Mouse (Mus musculus) limb, embryonic 15.5 days (tissue): ENCODE results near the gene Cntnap1. TPM values are rescaled to one million over a fixed set of nuclear protein-coding genes. Genes with fewer than 3 reads are reported as not detected.
"Not testable (repeated sequence)": the region's sequence is repeated elsewhere in the genome, so short reads cannot be mapped to it uniquely, and the experiment has no call there.

Source experiments
- ATAC-seq: fragments of 200-750 bp; cut with Nextera tagmentation; 2 replicates; pipeline ENCODE4 v1.8.0; 2017; ENCODE audit warnings: low read depth, moderate TSS enrichment; ENCODE audit not compliant: insufficient number of reproducible peaks, low FRiP score, low TSS enrichment
- H3K27ac ChIP-seq: fragments of 300-500 bp; sonication (generic); 2 replicates; pipeline ENCODE4 v1.5.1; 2015; ENCODE audit warnings: moderate library complexity, mild to moderate bottlenecking, inconsistent platforms
- H3K27me3 ChIP-seq: fragments of 300-500 bp; sonication (generic); 2 replicates; pipeline ENCODE4 v1.6.1; 2015; ENCODE audit warnings: inconsistent platforms
- H3K36me3 ChIP-seq: fragments of 300-500 bp; sonication (generic); 2 replicates; pipeline ENCODE4 v1.6.1; 2015; ENCODE audit warnings: inconsistent platforms
- H3K4me1 ChIP-seq: fragments of 300-500 bp; sonication (generic); 2 replicates; pipeline ENCODE4 v1.6.1; 2015; ENCODE audit warnings: inconsistent platforms
- H3K4me2 ChIP-seq: fragments of 300-500 bp; sonication (generic); 2 replicates; pipeline ENCODE4 v1.6.1; 2015; ENCODE audit warnings: mild to moderate bottlenecking, inconsistent platforms
- H3K4me3 ChIP-seq: fragments of 300-500 bp; sonication (generic); 2 replicates; pipeline ENCODE4 v1.5.1; 2015; ENCODE audit warnings: mild to moderate bottlenecking, inconsistent platforms
- H3K9ac ChIP-seq: fragments of 300-500 bp; sonication (generic); 2 replicates; pipeline ENCODE4 v1.6.1; 2015; ENCODE audit warnings: inconsistent platforms
- H3K9me3 ChIP-seq: fragments of 300-500 bp; sonication (generic); 2 replicates; pipeline ENCODE4 v1.6.1; 2016; ENCODE audit warnings: inconsistent platforms
- WGBS: fragments of 180-500 bp; shearing (Covaris S2); methylation state at CpG from one replicate; pipeline ENCODE4 v1.1.7; 2015; 5-methylcytosine and 5-hydroxymethylcytosine counted together
- polyA plus RNA-seq: library from polyadenylated mRNA; unstranded; fragments of >200 nt; fragmentation: Nextera tagmentation; extraction: Ambion mirVana; gene quantifications from 2 replicates; pipeline ENCODE4 v1.2.1, GENCODE M21; 2015

Gene Cntnap1
- polyA plus RNA-seq = 1.2 and 1.4 TPM in 2 replicates

- H3K9me3 ChIP-seq = no peaks in the 10 kb centered on the region
- peaks cover 27% of the 10 kb centered on the region for H3K36me3 ChIP-seq
- peak within 1 kb of the TSS; percentile 89 for H3K4me2 ChIP-seq
- H3K9ac ChIP-seq = peak within 1 kb of the TSS; percentile 68
- no peak for ATAC-seq
- peak within 1 kb of the TSS; percentile 73 for H3K4me3 ChIP-seq
- peak within 1 kb of the TSS; percentile 82 for H3K27ac ChIP-seq
- peaks cover 69% of the 10 kb centered on the region for H3K4me1 ChIP-seq
- peaks cover 67% of the 10 kb centered on the region for H3K27me3 ChIP-seq
- WGBS = under 1% methylated on average over 35 of the region's 35 CpGs
Observed at GRCm38 (mm10) chr11:101170354-101170810, at the start of gene Cntnap1. Cntnap1 (plus strand) TSS chr11:101170523.

GRCm38 (mm10) chr11:101120545-101121188 is 49.7 kb upstream of the Cntnap1 start:
- H3K4me1 ChIP-seq = peaks cover 24% of the 10 kb centered on the region
- no peaks in the 10 kb centered on the region for H3K27me3 ChIP-seq
- peak overlapping the region; percentile 89 for H3K27ac ChIP-seq
- H3K9ac ChIP-seq = peak overlapping the region; percentile 74
- H3K36me3 ChIP-seq = peaks cover 38% of the 10 kb centered on the region
- WGBS = 21% methylated on average over 19 of the region's 19 CpGs
- no peaks in the 10 kb centered on the region for H3K9me3 ChIP-seq
- no peak for ATAC-seq
- peak overlapping the region; percentile 85 for H3K4me2 ChIP-seq
- peak overlapping the region; percentile 98 for H3K4me3 ChIP-seq

GRCm38 (mm10) chr11:101124494-101124893 is 45.8 kb upstream of the Cntnap1 start:
- not testable (repeated sequence) for H3K4me3 ChIP-seq, H3K4me2 ChIP-seq, H3K27ac ChIP-seq, H3K4me1 ChIP-seq, ATAC-seq, H3K9ac ChIP-seq, H3K9me3 ChIP-seq, H3K27me3 ChIP-seq
- WGBS = 93% methylated on average over 8 of the region's 8 CpGs
- peaks cover 43% of the 10 kb centered on the region for H3K36me3 ChIP-seq

DNA sequence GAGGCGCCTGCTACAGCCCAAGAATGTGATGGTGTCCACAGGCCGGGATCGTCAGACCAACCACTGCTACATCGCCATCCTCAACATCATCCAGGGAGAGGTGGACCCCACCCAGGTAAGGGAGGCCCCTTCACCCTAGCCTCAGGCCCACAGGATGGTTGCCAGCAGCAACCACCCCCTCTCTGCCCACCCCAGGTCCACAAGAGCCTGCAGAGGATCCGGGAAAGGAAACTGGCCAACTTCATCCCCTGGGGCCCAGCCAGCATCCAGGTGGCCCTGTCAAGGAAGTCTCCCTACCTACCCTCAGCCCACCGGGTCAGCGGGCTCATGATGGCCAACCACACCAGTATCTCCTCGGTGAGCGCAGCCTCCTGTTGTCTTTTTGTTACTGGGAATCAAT is 45.3 kb upstream of the Cntnap1 start:
- H3K9ac ChIP-seq, H3K4me1 ChIP-seq, H3K27me3 ChIP-seq, H3K4me3 ChIP-seq, H3K27ac ChIP-seq, H3K9me3 ChIP-seq, H3K4me2 ChIP-seq: not testable (repeated sequence)
- ATAC-seq = 0 out of 2 replicates have a peak, but pooled peaks have one; percentile 21
- WGBS = 92% methylated on average over 8 of the region's 9 CpGs
- H3K36me3 ChIP-seq = peaks cover 43% of the 10 kb centered on the region

DNA sequence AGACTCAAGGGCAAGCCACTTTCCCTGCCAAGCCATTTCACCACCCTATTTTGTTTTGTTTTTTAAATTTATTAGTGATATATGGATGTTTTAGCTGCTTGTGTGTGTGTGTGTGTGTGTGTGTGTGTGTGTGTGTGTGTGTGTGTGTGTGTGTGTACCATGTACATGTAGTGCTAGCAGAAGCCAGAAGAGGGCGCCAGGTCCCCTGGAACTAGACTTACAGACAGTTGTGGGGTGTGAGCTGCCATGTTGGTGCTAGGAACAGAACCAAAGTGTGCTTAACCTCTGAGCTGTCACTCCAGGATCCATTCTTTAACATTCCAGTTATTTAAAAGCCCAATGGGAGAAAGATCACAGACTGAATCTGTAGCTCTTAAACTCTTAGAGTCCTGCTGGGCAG is 43.2 kb upstream of the Cntnap1 start:
- Histone ChIP-seq H3K27ac (no peak overlapping the region), H3K4me2 (no peak overlapping the region), H3K27me3 (no peaks in the 10 kb centered on the region), H3K9ac (no peak overlapping the region), H3K4me3 (no peak overlapping the region), H3K4me1 (peaks cover 3% of the 10 kb centered on the region; the same call in 1 of the 2 replicates), H3K9me3 (no peaks in the 10 kb centered on the region), H3K36me3 (peaks cover 43% of the 10 kb centered on the region)
- no peak for ATAC-seq
- WGBS = 100% methylated on average over 1 of the region's 1 CpGs

DNA sequence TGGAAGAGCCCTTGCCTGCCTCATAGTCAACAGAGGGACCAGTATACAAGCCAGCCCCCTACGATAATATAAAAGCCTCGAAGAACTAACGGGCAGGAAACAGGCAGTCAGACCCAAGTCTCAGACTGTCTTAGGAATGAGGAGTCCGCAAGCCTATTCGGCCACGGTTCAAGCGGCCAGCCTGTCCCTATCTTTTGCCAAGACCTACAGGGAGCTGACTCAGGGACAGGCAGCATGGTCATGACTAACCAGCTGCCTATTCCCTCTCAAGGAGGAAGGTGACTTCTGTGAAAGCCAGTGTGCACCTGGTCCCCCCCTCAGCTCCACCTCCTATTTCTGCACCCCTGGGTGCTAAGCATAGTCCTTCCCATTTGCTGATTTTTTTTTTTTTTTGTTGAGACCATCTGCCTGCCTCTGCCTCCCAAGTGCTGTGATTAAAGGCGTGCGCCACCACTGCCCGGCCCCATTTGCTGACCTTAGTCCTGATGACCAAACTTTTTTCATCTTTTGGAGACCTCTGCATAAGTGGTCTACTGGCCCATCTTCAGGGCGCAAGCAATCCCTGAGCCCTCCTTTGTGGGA is 41.2 kb upstream of the Cntnap1 start:
- no peak overlapping the region for H3K27ac ChIP-seq
- H3K4me1 ChIP-seq = peaks cover 3% of the 10 kb centered on the region; the same call in 1 of the 2 replicates
- no peaks in the 10 kb centered on the region for H3K27me3 ChIP-seq
- H3K4me3 ChIP-seq = no peak overlapping the region
- H3K36me3 ChIP-seq = peaks cover 25% of the 10 kb centered on the region
- no peak for ATAC-seq
- H3K4me2 ChIP-seq = no peak overlapping the region
- 86% methylated on average over 11 of the region's 11 CpGs for WGBS
- H3K9me3 ChIP-seq = no peaks in the 10 kb centered on the region
- no peak overlapping the region for H3K9ac ChIP-seq

- Histone ChIP-seq H3K4me3 (no peak overlapping the region), H3K9ac (no peak overlapping the region), H3K4me2 (no peak overlapping the region), H3K27ac (peak overlapping the region; percentile 38; the same call in 1 of the 2 replicates), H3K9me3 (no peaks in the 10 kb centered on the region), H3K36me3 (peaks cover 17% of the 10 kb centered on the region), H3K27me3 (no peaks in the 10 kb centered on the region), H3K4me1 (peaks cover 3% of the 10 kb centered on the region; the same call in 1 of the 2 replicates)
- no peak for ATAC-seq
- 34% methylated on average over 18 of the region's 18 CpGs for WGBS
Observed at GRCm38 (mm10) chr11:101130056-101130756, 40.1 kb upstream of the Cntnap1 start.

DNA sequence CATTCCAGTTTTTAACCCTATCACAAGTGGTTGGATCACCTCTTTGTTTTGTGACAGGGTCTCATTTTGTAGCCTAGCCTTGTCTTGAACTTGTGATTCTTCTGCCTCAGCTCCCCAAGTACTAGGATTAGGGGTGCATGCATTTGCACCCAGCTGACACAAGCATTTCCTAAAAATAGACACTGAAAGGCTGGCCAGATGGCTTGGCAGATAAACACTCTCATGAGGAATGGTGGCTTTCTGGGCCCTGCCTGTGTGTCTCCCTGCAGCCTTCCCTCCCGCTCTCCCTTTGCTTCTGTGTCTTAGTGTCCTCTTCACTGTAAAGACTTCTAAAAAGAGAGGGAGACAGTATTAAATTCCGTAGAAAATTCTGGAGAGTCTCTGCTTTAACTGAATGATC is 39.1 kb upstream of the Cntnap1 start:
- H3K4me2 ChIP-seq = no peak overlapping the region
- no peak for ATAC-seq
- no peak overlapping the region for H3K27ac ChIP-seq
- 94% methylated on average over 2 of the region's 2 CpGs for whole genome bisulfite sequencing
- H3K4me1 ChIP-seq = peaks cover 3% of the 10 kb centered on the region; the same call in 1 of the 2 replicates
- no peaks in the 10 kb centered on the region for H3K27me3 ChIP-seq
- H3K9me3 ChIP-seq = no peaks in the 10 kb centered on the region
- peaks cover 8% of the 10 kb centered on the region for H3K36me3 ChIP-seq
- no peak overlapping the region for H3K4me3 ChIP-seq
- no peak overlapping the region for H3K9ac ChIP-seq

- Histone ChIP-seq H3K36me3 (peaks cover 3% of the 10 kb centered on the region), H3K4me3 (no peak overlapping the region), H3K4me2 (no peak overlapping the region), H3K9me3 (no peaks in the 10 kb centered on the region), H3K27me3 (no peaks in the 10 kb centered on the region), H3K4me1 (peaks cover 3% of the 10 kb centered on the region; the same call in 1 of the 2 replicates), H3K9ac (no peak overlapping the region), H3K27ac (no peak overlapping the region)
- 79% methylated on average over 6 of the region's 6 CpGs for WGBS
- no peak for ATAC-seq
Observed at GRCm38 (mm10) chr11:101131701-101132100, 38.6 kb upstream of the Cntnap1 start.

DNA sequence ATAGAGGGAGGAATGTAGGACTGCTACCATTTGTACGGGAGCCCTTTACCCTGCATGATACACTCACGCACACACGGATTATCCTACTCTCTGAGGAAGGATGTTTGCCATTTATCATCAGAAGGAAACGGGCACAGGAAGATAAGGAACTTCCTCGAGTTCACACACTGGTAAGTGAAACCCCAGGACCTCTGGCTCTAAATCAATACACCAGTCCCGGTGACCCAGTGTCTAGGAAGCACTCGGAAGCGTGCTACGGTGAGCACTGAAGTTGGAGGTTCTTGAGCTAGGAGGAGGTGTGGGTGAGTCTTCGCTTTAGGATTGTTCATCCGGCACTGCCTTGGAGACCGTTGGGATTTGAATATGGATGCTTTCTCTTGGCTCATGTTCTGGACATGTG is 37.3 kb upstream of the Cntnap1 start:
- no peak overlapping the region for H3K4me2 ChIP-seq
- ATAC-seq = no peak
- no peaks in the 10 kb centered on the region for H3K9me3 ChIP-seq

DNA sequence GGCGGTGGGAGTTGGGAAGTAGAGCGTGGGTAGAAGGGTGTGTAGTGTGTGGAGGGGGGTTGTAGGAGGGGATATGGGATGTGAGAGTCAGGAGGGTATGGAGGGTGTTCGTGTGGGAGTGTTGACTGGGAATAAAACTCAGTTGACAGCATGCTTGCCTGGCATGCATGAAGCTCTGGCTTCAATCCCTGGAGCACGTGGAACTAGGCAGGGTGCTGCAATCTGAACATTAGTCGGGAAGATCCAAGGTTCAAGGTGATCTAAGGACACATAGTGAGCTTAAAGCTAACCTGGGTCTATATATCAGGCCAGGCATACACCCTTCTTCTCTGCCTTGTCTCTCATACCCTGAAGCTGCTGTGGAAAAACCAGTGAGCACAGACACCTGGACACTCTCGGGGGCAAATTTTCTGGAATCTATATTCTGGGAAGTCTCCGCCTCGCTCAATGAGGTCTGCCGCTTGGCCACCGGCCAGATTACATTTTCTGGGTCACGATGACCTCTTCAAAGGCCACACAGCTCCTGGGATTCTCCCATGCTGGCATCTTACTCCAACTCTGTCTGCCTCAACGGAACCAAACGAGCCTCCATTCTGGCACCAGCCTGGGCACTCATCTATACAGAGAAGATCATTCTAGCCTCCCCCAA is 36.0 kb upstream of the Cntnap1 start:
- no peak overlapping the region for H3K4me3 ChIP-seq
- 70% methylated on average over 13 of the region's 13 CpGs for WGBS
- no peaks in the 10 kb centered on the region for H3K27me3 ChIP-seq
- H3K4me1 ChIP-seq = peaks cover 8% of the 10 kb centered on the region; the same call in 1 of the 2 replicates
- no peaks in the 10 kb centered on the region for H3K36me3 ChIP-seq
- no peak overlapping the region for H3K9ac ChIP-seq
- H3K4me2 ChIP-seq = no peak overlapping the region
- no peaks in the 10 kb centered on the region for H3K9me3 ChIP-seq
- no peak overlapping the region for H3K27ac ChIP-seq
- ATAC-seq = no peak

More for the DNA sequence above, 37.3 kb upstream of the Cntnap1 start:
- Histone ChIP-seq H3K27me3 (no peaks in the 10 kb centered on the region), H3K27ac (no peak overlapping the region), H3K4me1 (peaks cover 3% of the 10 kb centered on the region; the same call in 1 of the 2 replicates), H3K36me3 (no peaks in the 10 kb centered on the region), H3K9ac (no peak overlapping the region), H3K4me3 (no peak overlapping the region)
- WGBS = 63% methylated on average over 12 of the region's 12 CpGs
